Mouse (Mus musculus): ENCODE data around the gene Gm4981. TPM values are rescaled to one million over a fixed set of nuclear protein-coding genes. Genes with fewer than 3 reads are reported as not detected.
A peak's percentile ranks its signal among the peaks of the same experiment; 100 is the strongest.

Gene Gm4981
- total RNA-seq (2021) (not detected), polyA plus RNA-seq (2012; rRNA removed) (not detected in 2 replicates)
- long read RNA-seq: 0 reads

DNA sequence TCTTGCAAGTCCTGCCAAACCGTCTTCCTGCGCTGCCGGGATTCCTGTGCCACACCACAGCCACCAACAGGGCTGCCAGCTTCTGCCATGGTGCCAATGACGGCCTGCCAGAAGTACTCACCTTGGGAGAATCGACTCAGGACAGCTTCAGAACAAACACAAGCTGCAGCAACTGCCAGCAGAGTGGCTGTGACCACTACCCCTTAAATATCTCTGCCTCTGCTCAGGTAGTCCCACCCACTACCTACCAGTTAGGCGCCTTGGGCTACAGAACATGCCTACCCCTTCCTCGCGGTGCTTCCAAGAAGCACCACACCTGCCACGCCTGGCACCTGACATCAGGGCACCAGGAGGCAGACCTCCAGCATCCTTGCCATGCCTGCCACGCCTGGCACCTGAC lies at the start of gene Gm4981:
Gene Gm4981 (minus strand): TSS at position 89 of the 400 bp plus-strand sequence.
- TF ChIP-seq POLR2A (IDR thresholded peaks at IDR 0.05; ENCODE audit: insufficient read depth, low read depth, low read length) (no peak), EP300 (IDR thresholded peaks at IDR 0.05; ENCODE audit: insufficient read depth, low read depth, low read length) (no peak), CTCF (IDR thresholded peaks at IDR 0.05) (no peak)
- intact Hi-C loops (cut with DNase I): no loop called here
- Histone ChIP-seq H3K36me3 (ENCODE audit: control insufficient read depth, insufficient read depth, low read length) (no peaks in the 10 kb centered on the region), H3K27ac (no peak within 1 kb of the TSS), H3K4me1 (ENCODE audit: control insufficient read depth, insufficient read depth, low read length) (no peaks in the 10 kb centered on the region), H3K79me2 (replicated peaks; ENCODE audit: control insufficient read depth, insufficient read depth, low read length) (no peaks in the 10 kb centered on the region), H3K9ac (ENCODE audit: low read depth, low read length) (no peak within 1 kb of the TSS), H3K27me3 (ENCODE audit: control insufficient read depth, insufficient read depth, low read length) (no peaks in the 10 kb centered on the region), H3K4me3 (no peak within 1 kb of the TSS)
- DNase-seq: no peak
- WGBS: 79% methylated on average over 10 of the region's 10 CpGs

DNA sequence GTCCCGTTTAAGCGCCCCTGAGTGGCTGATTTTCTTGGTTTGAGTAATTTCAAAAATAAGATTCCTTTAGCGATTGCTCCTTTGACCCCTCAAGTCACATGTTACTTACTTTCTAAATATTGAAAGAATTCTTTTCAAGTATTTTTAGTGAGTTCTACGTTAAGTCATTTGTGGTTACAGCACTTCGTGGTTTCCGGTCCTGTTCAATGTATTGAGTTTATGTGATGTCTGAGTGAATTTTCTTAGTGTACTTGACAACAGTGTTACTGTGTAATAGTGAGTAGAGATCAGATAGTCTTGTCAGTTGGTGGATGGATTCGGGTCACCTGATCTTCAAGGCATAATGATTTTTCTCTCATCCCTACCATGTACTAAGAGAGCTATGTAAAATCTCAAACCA lies 45.7 kb upstream of the Gm4981 start:
- TF ChIP-seq POLR2A (IDR thresholded peaks at IDR 0.05; ENCODE audit: insufficient read depth, low read depth, low read length): no peak
- TF ChIP-seq CTCF (IDR thresholded peaks at IDR 0.05): no peak
- no peak for TF ChIP-seq EP300 (IDR thresholded peaks at IDR 0.05; ENCODE audit: insufficient read depth, low read depth, low read length)

DNA sequence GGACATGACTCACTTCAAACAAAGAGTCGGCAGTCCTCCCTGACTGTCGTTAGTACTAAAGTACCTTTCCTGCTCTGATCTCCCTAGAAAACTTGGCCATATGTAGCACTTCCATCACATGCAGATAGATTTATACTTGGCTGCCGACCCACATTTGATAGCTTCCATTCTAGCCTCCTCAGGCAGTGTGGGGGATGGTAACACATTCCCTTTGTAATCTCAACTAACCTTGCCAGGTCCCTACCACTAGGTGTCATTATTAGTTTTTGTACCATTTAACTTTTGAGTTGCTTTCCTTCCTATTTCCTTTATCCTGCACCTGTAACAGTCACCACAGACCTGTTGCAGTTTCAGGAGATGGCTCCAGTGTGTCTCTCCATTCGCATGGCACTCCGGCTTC lies 22.0 kb upstream of the Gm4981 start:
- peaks cover 2% of the 10 kb centered on the region for H3K4me1 ChIP-seq (ENCODE audit: control insufficient read depth, insufficient read depth, low read length)
- H3K9ac ChIP-seq (ENCODE audit: low read depth, low read length): no peak overlapping the region
- TF ChIP-seq CTCF (IDR thresholded peaks at IDR 0.05) (peak; percentile 44), EP300 (IDR thresholded peaks at IDR 0.05; ENCODE audit: insufficient read depth, low read depth, low read length) (no peak)
- H3K36me3 ChIP-seq (ENCODE audit: control insufficient read depth, insufficient read depth, low read length): peaks cover 17% of the 10 kb centered on the region
- no peak for DNase-seq
- no peak overlapping the region for H3K4me3 ChIP-seq
- H3K79me2 ChIP-seq (replicated peaks; ENCODE audit: control insufficient read depth, insufficient read depth, low read length): no peaks in the 10 kb centered on the region
- no peaks in the 10 kb centered on the region for H3K27me3 ChIP-seq (ENCODE audit: control insufficient read depth, insufficient read depth, low read length)
- H3K27ac ChIP-seq: no peak overlapping the region
- intact Hi-C loops (cut with DNase I): loop anchor here (5.0 kb wide), 2 partner anchors 119 to 239 kb away; partner anchors contain the start of gene Ccdc138
- 45% methylated on average over 5 of the region's 5 CpGs for WGBS

More for the DNA sequence above, 45.7 kb upstream of the Gm4981 start:
- no peaks in the 10 kb centered on the region for H3K79me2 ChIP-seq (replicated peaks; ENCODE audit: control insufficient read depth, insufficient read depth, low read length)
- no peaks in the 10 kb centered on the region for H3K27me3 ChIP-seq (ENCODE audit: control insufficient read depth, insufficient read depth, low read length)
- no peaks in the 10 kb centered on the region for H3K4me1 ChIP-seq (ENCODE audit: control insufficient read depth, insufficient read depth, low read length)
- intact Hi-C loops (cut with DNase I): no loop called here
- H3K4me3 ChIP-seq: no peak overlapping the region
- WGBS: 93% methylated on average over 7 of the region's 7 CpGs
- H3K9ac ChIP-seq (ENCODE audit: low read depth, low read length): no peak overlapping the region
- no peaks in the 10 kb centered on the region for H3K36me3 ChIP-seq (ENCODE audit: control insufficient read depth, insufficient read depth, low read length)
- no peak for DNase-seq
- no peak overlapping the region for H3K27ac ChIP-seq

DNA sequence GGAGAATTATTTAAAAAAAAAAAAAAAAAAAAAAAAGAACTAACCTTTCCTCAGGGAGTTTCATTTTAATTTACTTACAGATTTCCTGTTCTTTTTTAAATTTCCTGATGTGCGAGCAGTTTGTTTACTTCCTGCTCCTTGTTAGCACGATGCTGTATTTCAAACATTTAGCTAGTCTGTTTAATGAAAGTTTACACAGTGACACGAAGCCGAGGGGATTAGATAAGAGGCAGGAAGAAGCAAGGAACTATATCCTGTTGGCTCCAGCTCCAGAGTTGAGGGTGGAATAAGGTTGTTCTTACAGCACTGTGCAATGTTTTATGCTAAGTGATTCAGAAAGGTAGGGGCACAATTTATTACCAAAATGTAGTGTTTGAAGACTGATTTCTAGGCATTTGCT lies 19.5 kb upstream of the Gm4981 start:
- Histone ChIP-seq H3K4me3 (peak overlapping the region; percentile 97), H3K79me2 (replicated peaks; ENCODE audit: control insufficient read depth, insufficient read depth, low read length) (no peaks in the 10 kb centered on the region), H3K36me3 (ENCODE audit: control insufficient read depth, insufficient read depth, low read length) (peaks cover 15% of the 10 kb centered on the region), H3K27me3 (ENCODE audit: control insufficient read depth, insufficient read depth, low read length) (no peaks in the 10 kb centered on the region), H3K27ac (peak overlapping the region; percentile 84), H3K9ac (ENCODE audit: low read depth, low read length) (peak overlapping the region; percentile 38), H3K4me1 (ENCODE audit: control insufficient read depth, insufficient read depth, low read length) (peaks cover 2% of the 10 kb centered on the region)
- TF ChIP-seq CTCF (IDR thresholded peaks at IDR 0.05) (no peak), EP300 (IDR thresholded peaks at IDR 0.05; ENCODE audit: insufficient read depth, low read depth, low read length) (no peak), POLR2A (IDR thresholded peaks at IDR 0.05; ENCODE audit: insufficient read depth, low read depth, low read length) (no peak)
- DNase-seq: no peak
- intact Hi-C loops (cut with DNase I): loop anchor here (5.0 kb wide), 2 partner anchors 121 to 241 kb away; partner anchors contain the start of gene Ccdc138
- WGBS: 2% methylated on average over 4 of the region's 4 CpGs

DNA sequence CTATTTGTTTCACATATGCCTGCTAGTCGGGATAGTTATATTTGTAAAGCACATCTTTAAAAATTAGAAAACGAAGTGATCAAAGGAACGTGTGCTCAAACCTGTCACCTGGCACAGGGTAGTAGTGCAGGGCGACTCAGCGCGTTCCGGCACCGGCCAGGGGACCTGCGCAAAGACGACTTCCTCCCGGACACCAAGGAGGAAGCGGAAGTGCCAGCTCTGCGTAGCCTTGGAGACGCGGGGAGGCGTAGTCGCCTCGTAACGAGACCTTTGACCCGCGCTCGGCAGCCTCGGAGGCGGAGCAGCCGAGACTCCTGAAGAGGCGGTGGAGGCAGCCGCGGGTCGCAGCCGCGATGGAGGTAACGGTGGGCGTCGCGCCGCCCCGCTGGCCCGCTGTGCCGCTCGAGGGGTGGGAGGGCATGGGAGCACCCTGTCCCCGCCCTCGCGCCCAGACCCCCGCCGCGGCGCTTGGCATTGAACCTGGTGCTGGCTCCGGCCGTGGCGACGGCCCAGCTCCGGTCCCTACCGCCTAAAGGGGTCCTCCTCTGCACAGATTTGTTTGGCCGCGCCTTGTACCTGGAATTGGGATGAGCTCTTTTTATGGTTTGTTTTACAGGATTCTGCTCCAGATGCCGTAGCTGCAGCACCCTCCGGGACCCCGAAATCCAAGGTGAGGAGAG lies 18.9 kb upstream of the Gm4981 start, which contains the start of gene Gcc2:
Gene Gcc2 (plus strand): TSS at position 285 of the 680 bp plus-strand sequence.
- Histone ChIP-seq H3K36me3 (ENCODE audit: control insufficient read depth, insufficient read depth, low read length) (peaks cover 15% of the 10 kb centered on the region), H3K4me3 (peak within 1 kb of the TSS; percentile 97), H3K4me1 (ENCODE audit: control insufficient read depth, insufficient read depth, low read length) (peaks cover 2% of the 10 kb centered on the region), H3K27me3 (ENCODE audit: control insufficient read depth, insufficient read depth, low read length) (no peaks in the 10 kb centered on the region), H3K27ac (peak within 1 kb of the TSS; percentile 84), H3K9ac (ENCODE audit: low read depth, low read length) (peak within 1 kb of the TSS; percentile 91), H3K79me2 (replicated peaks; ENCODE audit: control insufficient read depth, insufficient read depth, low read length) (no peaks in the 10 kb centered on the region)
- TF ChIP-seq EP300 (IDR thresholded peaks at IDR 0.05; ENCODE audit: insufficient read depth, low read depth, low read length) (peak; percentile 71; the same call in 1 of the 2 replicates), CTCF (IDR thresholded peaks at IDR 0.05) (peak; percentile 13; the same call in 1 of the 2 replicates), POLR2A (IDR thresholded peaks at IDR 0.05; ENCODE audit: insufficient read depth, low read depth, low read length) (peak; percentile 97)
- DNase-seq: peak; percentile 92 to 95
- intact Hi-C loops (cut with DNase I): loop anchor here (5.0 kb wide), 2 partner anchors 122 to 242 kb away; partner anchors contain the start of gene Ccdc138
- WGBS: under 1% methylated on average over 58 of the region's 58 CpGs

DNA sequence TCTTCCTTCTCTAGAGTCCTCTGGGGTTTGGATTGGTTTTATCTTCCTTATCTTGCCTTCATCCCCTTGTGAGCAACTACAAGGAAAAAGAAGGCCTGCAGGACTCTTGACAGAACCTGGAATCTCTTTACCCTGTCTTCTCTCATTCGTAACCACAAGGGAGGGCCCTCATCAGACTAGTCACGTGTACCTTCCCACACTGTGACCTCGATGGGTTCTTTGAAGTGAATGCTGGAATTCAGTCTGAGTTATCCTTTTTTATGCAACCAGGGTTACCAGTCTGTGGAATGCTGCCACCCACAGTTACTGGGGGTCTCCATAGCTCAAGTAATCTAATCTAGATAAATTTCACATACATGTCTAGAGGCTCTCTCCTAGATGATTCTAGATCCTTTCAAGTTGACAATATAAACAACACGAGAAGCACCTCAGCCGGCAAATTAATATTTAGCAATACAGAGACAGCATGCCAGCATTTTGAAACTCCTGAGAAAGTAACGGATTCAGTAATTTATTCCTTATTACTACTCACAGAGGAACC lies 18.2 kb upstream of the Gm4981 start:
- peaks cover 12% of the 10 kb centered on the region for H3K36me3 ChIP-seq (ENCODE audit: control insufficient read depth, insufficient read depth, low read length)
- 33% methylated on average over 6 of the region's 6 CpGs for WGBS
- H3K27ac ChIP-seq: peak overlapping the region; percentile 84
- TF ChIP-seq EP300 (IDR thresholded peaks at IDR 0.05; ENCODE audit: insufficient read depth, low read depth, low read length): no peak
- TF ChIP-seq CTCF (IDR thresholded peaks at IDR 0.05): no peak
- no peak for TF ChIP-seq POLR2A (IDR thresholded peaks at IDR 0.05; ENCODE audit: insufficient read depth, low read depth, low read length)
- no peaks in the 10 kb centered on the region for H3K79me2 ChIP-seq (replicated peaks; ENCODE audit: control insufficient read depth, insufficient read depth, low read length)
- H3K27me3 ChIP-seq (ENCODE audit: control insufficient read depth, insufficient read depth, low read length): no peaks in the 10 kb centered on the region
- intact Hi-C loops (cut with DNase I): loop anchor here (5.0 kb wide), 2 partner anchors 123 to 243 kb away; partner anchors contain the start of gene Ccdc138
- peak overlapping the region; percentile 97 for H3K4me3 ChIP-seq
- DNase-seq: no peak
- no peak overlapping the region for H3K9ac ChIP-seq (ENCODE audit: low read depth, low read length)
- H3K4me1 ChIP-seq (ENCODE audit: control insufficient read depth, insufficient read depth, low read length): peaks cover 2% of the 10 kb centered on the region
